9 mouse cellular contexts compared by ENCODE assay signal in the genomic region with DNA sequence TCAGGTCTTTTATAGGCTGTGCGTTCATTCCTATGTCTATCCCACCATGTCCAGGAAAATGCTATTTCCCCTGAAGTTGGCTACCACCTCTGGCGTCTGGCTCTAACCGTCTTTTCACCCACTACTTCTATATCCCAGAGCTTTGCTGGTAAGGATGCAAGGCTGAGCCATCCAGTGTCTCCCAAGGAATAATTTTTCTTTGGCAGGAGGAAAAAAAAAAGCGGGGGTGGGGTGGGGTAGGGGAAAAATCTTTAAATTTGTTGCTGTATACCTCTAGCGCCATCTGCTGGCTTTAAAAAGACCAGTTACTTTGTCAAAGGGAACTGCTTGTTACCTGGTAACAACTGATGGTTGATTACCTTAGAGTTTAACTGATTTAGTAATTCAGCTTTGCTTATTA. TPM values are rescaled to one million over a fixed set of nuclear protein-coding genes. Genes with fewer than 3 reads are reported as not detected.
DNase-seq lines count a peak whose midpoint lies in the region; ATAC-seq lines count a peak whose summit lies in the region.
"Had no signal": no experiment of that assay in that cellular context is flagged by ENCODE, and none has a peak within 500 bp of the region (broad histone marks: within the 10 kb centered on the region; RNA-seq: fewer than 3 reads in every experiment).

No protein-coding gene starts in this region.

- no peak overlapping the region for H3K4me3 ChIP-seq in hindbrain, embryonic 11.5 days (ENCODE audit: low read depth, low read length)
- H3K4me3 ChIP-seq in hindbrain, embryonic 16.5 days (ENCODE audit: low read length), result no peak overlapping the region
- H3K4me3 ChIP-seq in neural tube, embryonic 11.5 days (ENCODE audit: low read depth, low read length), result no peak overlapping the region
- no peak overlapping the region for H3K4me3 ChIP-seq in neural tube, embryonic 15.5 days (replicated peaks)
- H3K4me3 ChIP-seq: myocyte had no signal

- ATAC-seq in hindbrain, embryonic 11.5 days (ENCODE audit: low FRiP score), result no peak
- ATAC-seq in hindbrain, embryonic 16.5 days, result no peak
- no peak for ATAC-seq in neural tube, embryonic 11.5 days (ENCODE audit: insufficient read depth, low FRiP score, low TSS enrichment)
- no peak for ATAC-seq in neural tube, embryonic 15.5 days (ENCODE audit: low FRiP score)
- ATAC-seq in erythroid progenitor cell, adult 5-6 weeks (replicated peaks; ENCODE audit: low FRiP score, poor library complexity, severe bottlenecking), result no peak

- DNase-seq in hindbrain, embryonic 11.5 days (ENCODE audit: low spot score), result peak; percentile 64
- peak; percentile 27 for DNase-seq in neural tube, embryonic 11.5 days (ENCODE audit: low spot score)
- peak; percentile 32 for DNase-seq in cerebellum, adult 11-12 months
- DNase-seq in lung, postnatal 25 days (ENCODE audit: low spot score), result peak; percentile 20
- no peak for DNase-seq in layer of hippocampus, adult 9-10 months (ENCODE audit: low spot score)

- no peaks in the 10 kb centered on the region for H3K4me1 ChIP-seq in hindbrain, embryonic 11.5 days (replicated peaks; ENCODE audit: control insufficient read depth, insufficient read depth, low read length)
- peaks cover 18% of the 10 kb centered on the region for H3K4me1 ChIP-seq in hindbrain, embryonic 16.5 days (ENCODE audit: control insufficient read depth, insufficient read depth, low read depth, low read length)
- H3K4me1 ChIP-seq in neural tube, embryonic 11.5 days (ENCODE audit: control insufficient read depth, insufficient read depth, low read length), result no peaks in the 10 kb centered on the region
- peaks cover 33% of the 10 kb centered on the region for H3K4me1 ChIP-seq in neural tube, embryonic 15.5 days

- peaks cover 13% of the 10 kb centered on the region; the same call in 1 of the 2 replicates for H3K36me3 ChIP-seq in hindbrain, embryonic 11.5 days (ENCODE audit: control insufficient read depth, insufficient read depth, low read length)
- H3K36me3 ChIP-seq in hindbrain, embryonic 16.5 days (ENCODE audit: control insufficient read depth, insufficient read depth, low read length), result peaks cover 18% of the 10 kb centered on the region
- H3K36me3 ChIP-seq in neural tube, embryonic 11.5 days (ENCODE audit: control insufficient read depth, insufficient read depth, low read length), result peaks cover 9% of the 10 kb centered on the region
- H3K36me3 ChIP-seq in neural tube, embryonic 15.5 days, result peaks cover 41% of the 10 kb centered on the region

- H3K9me3 ChIP-seq in hindbrain, embryonic 11.5 days (ENCODE audit: control insufficient read depth, low read length), result no peaks in the 10 kb centered on the region
- H3K9me3 ChIP-seq in hindbrain, embryonic 16.5 days (ENCODE audit: control insufficient read depth, low read length), result no peaks in the 10 kb centered on the region
- H3K9me3 ChIP-seq in neural tube, embryonic 11.5 days (ENCODE audit: control insufficient read depth, low read length), result no peaks in the 10 kb centered on the region
- no peaks in the 10 kb centered on the region for H3K9me3 ChIP-seq in neural tube, embryonic 15.5 days (replicated peaks)

- WGBS in hindbrain, embryonic 11.5 days, result 57% methylated on average over 5 of the region's 5 CpGs
- WGBS in hindbrain, embryonic 16.5 days, result 46% methylated on average over 5 of the region's 5 CpGs
- WGBS in neural tube, embryonic 11.5 days, result 57% methylated on average over 5 of the region's 5 CpGs
- 47% methylated on average over 5 of the region's 5 CpGs for WGBS in neural tube, embryonic 15.5 days

- H3K9ac ChIP-seq in hindbrain, embryonic 11.5 days (ENCODE audit: low read depth, low read length), result no peak overlapping the region
- H3K9ac ChIP-seq in hindbrain, embryonic 16.5 days (ENCODE audit: low read depth, low read length), result no peak overlapping the region
- H3K9ac ChIP-seq in neural tube, embryonic 11.5 days (ENCODE audit: low read length), result no peak overlapping the region
- no peak overlapping the region for H3K9ac ChIP-seq in neural tube, embryonic 15.5 days (replicated peaks)

- no peaks in the 10 kb centered on the region for H3K27me3 ChIP-seq in hindbrain, embryonic 11.5 days (ENCODE audit: control insufficient read depth, insufficient read depth, low read length)
- no peaks in the 10 kb centered on the region for H3K27me3 ChIP-seq in hindbrain, embryonic 16.5 days (replicated peaks; ENCODE audit: control insufficient read depth, insufficient read depth, low read length)
- H3K27me3 ChIP-seq in neural tube, embryonic 11.5 days (ENCODE audit: control insufficient read depth, insufficient read depth, low read length), result no peaks in the 10 kb centered on the region
- H3K27me3 ChIP-seq in neural tube, embryonic 15.5 days (replicated peaks), result no peaks in the 10 kb centered on the region

- H3K4me2 ChIP-seq in hindbrain, embryonic 11.5 days (replicated peaks; ENCODE audit: low read depth, low read length), result no peak overlapping the region
- H3K4me2 ChIP-seq in hindbrain, embryonic 16.5 days (ENCODE audit: low read length), result no peak overlapping the region
- H3K4me2 ChIP-seq in neural tube, embryonic 11.5 days (ENCODE audit: low read depth), result no peak overlapping the region
- no peak overlapping the region for H3K4me2 ChIP-seq in neural tube, embryonic 15.5 days

- H3K27ac ChIP-seq in hindbrain, embryonic 11.5 days (ENCODE audit: low read depth, low read length), result no peak overlapping the region
- no peak overlapping the region for H3K27ac ChIP-seq in hindbrain, embryonic 16.5 days (ENCODE audit: low read depth, low read length)
- no peak overlapping the region for H3K27ac ChIP-seq in neural tube, embryonic 11.5 days (ENCODE audit: low read depth, low read length)
- H3K27ac ChIP-seq in neural tube, embryonic 15.5 days (replicated peaks), result no peak overlapping the region

RNA-seq across cellular contexts. Expression of gene Hebp2, which starts 17.4 kb away (rescaled TPM):
- 16.5 and 18.8 TPM in 2 replicates for polyA plus RNA-seq in hindbrain, embryonic 11.5 days (2014; fragmentation: Nextera tagmentation; extraction: Ambion mirVana)
- polyA plus RNA-seq in hindbrain, embryonic 16.5 days (2015; fragmentation: Nextera tagmentation; extraction: Ambion mirVana), result 13.7 and 20.2 TPM in 2 replicates
- polyA plus RNA-seq in neural tube, embryonic 11.5 days (2014; fragmentation: Nextera tagmentation; extraction: Ambion mirVana), result 16.9 and 19.3 TPM in 2 replicates
- 15.5 and 18.3 TPM in 2 replicates for polyA plus RNA-seq in neural tube, embryonic 15.5 days (2015; fragmentation: Nextera tagmentation; extraction: Ambion mirVana)
- not detected in 2 replicates for total RNA-seq in erythroid progenitor cell, adult 5-6 weeks (2015; ENCODE audit: low replicate concordance)
- total RNA-seq in erythroid progenitor cell, adult 5-6 weeks (2017; ENCODE audit: low replicate concordance), result not detected in 2 replicates
